Mouse (Mus musculus): ENCODE results near the gene Arvcf.

- TF ChIP-seq EP300 (IDR thresholded peaks at IDR 0.05; ENCODE audit: low read depth) = no peak
- TF ChIP-seq CTCF (IDR thresholded peaks at IDR 0.05; ENCODE audit: low read depth) = peak; percentile 91
Measured at GRCm38 (mm10) chr16:18406293-18406692, 58.3 kb downstream of the Arvcf start.
